Mouse (Mus musculus) G1E (cell line): ENCODE data around the gene Tgfb1i1. TPM values are rescaled to one million over a fixed set of nuclear protein-coding genes. Genes with fewer than 3 reads are reported as not detected.

Experiments used
- ATAC-seq: 2 replicates; pipeline ENCODE4 v1.8.0; 2016; ENCODE audit warnings: mild to moderate bottlenecking; ENCODE audit not compliant: insufficient number of reproducible peaks, poor library complexity, low FRiP score, severe bottlenecking; ENCODE audit errors: extremely low read depth
- DNase-seq: peaks from one replicate; pipeline ENCODE4 v3.0.0; 2012; ENCODE audit warnings: low spot score
- H3K27me3 ChIP-seq: 2 replicates; pipeline ENCODE4 v1.6.1; 2012; ENCODE audit warnings: mild to moderate bottlenecking, low read length, inconsistent platforms; ENCODE audit not compliant: insufficient read depth
- H3K36me3 ChIP-seq: replicated peaks from 2 replicates; pipeline ENCODE3; 2012; ENCODE audit warnings: mild to moderate bottlenecking, inconsistent platforms
- H3K4me1 ChIP-seq: 2 replicates; pipeline ENCODE4 v1.6.1; 2012; ENCODE audit warnings: low read depth, low read length, inconsistent platforms, mixed read lengths; ENCODE audit not compliant: insufficient read depth
- H3K4me3 ChIP-seq: 2 replicates; pipeline ENCODE4 v1.5.1; 2012; ENCODE audit warnings: low read depth, mild to moderate bottlenecking, inconsistent platforms, low read length, moderate library complexity, mixed read lengths
- H3K9me3 ChIP-seq: replicated peaks from 2 replicates; pipeline ENCODE4 v1.6.1; 2012; ENCODE audit warnings: inconsistent platforms
- CTCF ChIP-seq: IDR thresholded peaks from 2 replicates; pipeline ENCODE4 v1.5.1; 2012; ENCODE audit warnings: low read depth, low read length, inconsistent platforms, mixed read lengths
- GATA1 ChIP-seq: IDR thresholded peaks from 2 replicates; pipeline ENCODE4 v1.6.1; 2012; ENCODE audit warnings: borderline replicate concordance, low read length, inconsistent platforms, mixed read lengths
- GATA2 ChIP-seq: IDR thresholded peaks from 2 replicates; pipeline ENCODE4 v1.6.1; 2012; ENCODE audit warnings: low read depth, low read length, inconsistent platforms, borderline replicate concordance
- POLR2AphosphoS5 ChIP-seq: IDR thresholded peaks from 2 replicates; pipeline ENCODE4 v1.6.1; 2012; ENCODE audit warnings: low read depth, low read length, inconsistent platforms; ENCODE audit not compliant: insufficient replicate concordance
- TAL1 ChIP-seq: conservative IDR thresholded peaks from 2 replicates; pipeline ENCODE4 v1.6.1; 2012; ENCODE audit warnings: low read depth, low read length, inconsistent platforms, mixed read lengths
- polyA plus RNA-seq: library from polyadenylated mRNA; stranded (reverse); fragments of >175 nt; gene quantifications from 2 replicates; pipeline ENCODE4 v1.2.3, GENCODE M21; 2012
- total RNA-seq, 2 experiments: library from RNA; stranded (forward) in 1 of 2; stranded (reverse) in 1 of 2; fragments of 200-1000 nt in 1 of 2; fragments of >200 nt in 1 of 2; fragmentation: Nextera tagmentation in 1 of 2; gene quantifications; 2 replicates each; pipeline ENCODE4 v1.2.3; 2014 to 2017

Tgfb1i1 gene
- total and polyA plus RNA-seq, 3 experiments: 0.05 to 0.11 TPM; not detected in 1

DNA sequence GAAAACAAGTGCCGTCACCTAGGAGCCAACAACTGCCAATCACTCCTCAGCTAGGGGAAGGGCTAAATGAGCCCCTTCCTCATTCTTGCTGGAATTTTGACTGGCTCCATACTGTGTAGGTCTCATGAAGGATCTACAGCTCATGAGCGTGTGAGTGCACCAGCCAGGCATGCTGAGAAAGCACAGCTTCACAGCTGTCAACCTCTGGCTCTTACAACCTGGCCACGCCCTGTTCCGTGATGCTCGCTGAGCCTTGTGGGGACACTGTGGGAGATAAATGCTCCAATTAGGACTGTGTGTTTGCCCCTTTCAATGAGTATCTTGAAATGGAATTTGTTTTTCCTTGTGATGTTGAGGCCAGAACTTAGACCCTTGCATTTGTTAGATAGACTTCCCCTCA, 3.4 kb downstream of the Tgfb1i1 start:
- Histone ChIP-seq H3K27me3 (peaks cover 27% of the 10 kb centered on the region), H3K36me3 (peaks cover 8% of the 10 kb centered on the region), H3K4me3 (no peak overlapping the region), H3K9me3 (no peaks in the 10 kb centered on the region), H3K4me1 (peaks cover 37% of the 10 kb centered on the region)
- TF ChIP-seq CTCF: no peak
- no peak for TF ChIP-seq TAL1
- TF ChIP-seq POLR2AphosphoS5: no peak
- TF ChIP-seq GATA1: no peak
- TF ChIP-seq GATA2: no peak
- ATAC-seq: no peak
- no peak for DNase-seq

DNA sequence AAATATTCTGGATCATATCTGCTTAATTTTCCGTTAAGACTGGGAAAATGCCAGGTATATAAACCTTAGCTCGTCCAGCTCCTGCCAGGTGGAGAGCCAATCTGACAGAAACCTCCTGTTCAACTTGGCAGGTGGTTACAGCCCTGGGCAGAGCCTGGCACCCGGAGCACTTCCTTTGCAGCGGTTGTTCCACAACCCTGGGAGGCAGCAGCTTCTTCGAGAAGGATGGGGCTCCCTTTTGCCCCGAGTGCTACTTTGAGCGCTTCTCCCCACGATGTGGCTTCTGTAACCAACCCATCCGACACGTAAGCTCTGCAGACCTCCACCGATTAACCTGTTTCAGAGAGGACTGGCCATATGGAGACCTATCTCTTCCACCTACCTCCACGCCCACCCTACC, 5.3 kb downstream of the Tgfb1i1 start:
- DNase-seq: no peak
- ATAC-seq: no peak
- peaks cover 27% of the 10 kb centered on the region for H3K27me3 ChIP-seq

DNA sequence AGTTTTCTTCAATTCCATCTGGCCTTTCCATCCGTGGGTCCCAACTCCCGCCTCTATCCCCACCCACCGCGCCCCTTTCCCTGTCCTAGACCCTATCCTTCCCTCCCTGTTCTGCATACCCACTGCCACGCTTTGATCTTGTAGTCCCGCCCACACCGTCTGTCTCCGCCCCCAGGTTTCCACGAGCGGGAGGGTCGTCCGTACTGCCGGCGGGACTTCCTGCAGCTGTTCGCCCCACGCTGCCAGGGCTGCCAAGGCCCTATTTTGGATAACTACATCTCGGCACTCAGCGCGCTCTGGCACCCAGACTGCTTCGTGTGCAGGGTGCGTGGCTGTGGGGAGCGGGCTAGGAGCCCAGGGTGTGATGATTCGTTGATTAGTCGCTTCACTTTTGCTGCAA, 6.0 kb downstream of the Tgfb1i1 start:
- no peaks in the 10 kb centered on the region for H3K9me3 ChIP-seq
- H3K4me3 ChIP-seq: no peak overlapping the region
- DNase-seq (no peak), ATAC-seq (no peak)
- no peaks in the 10 kb centered on the region for H3K36me3 ChIP-seq
- peaks cover 27% of the 10 kb centered on the region for H3K27me3 ChIP-seq
- peaks cover 32% of the 10 kb centered on the region for H3K4me1 ChIP-seq
- no peak for TF ChIP-seq CTCF
- TF ChIP-seq GATA1: no peak
- TF ChIP-seq POLR2AphosphoS5: no peak
- TF ChIP-seq TAL1: no peak
- TF ChIP-seq GATA2: no peak

More for the DNA sequence above, 5.3 kb downstream of the Tgfb1i1 start:
- Histone ChIP-seq H3K9me3 (no peaks in the 10 kb centered on the region), H3K4me3 (no peak overlapping the region), H3K4me1 (peaks cover 36% of the 10 kb centered on the region), H3K36me3 (no peaks in the 10 kb centered on the region)
- no peak for TF ChIP-seq POLR2AphosphoS5
- TF ChIP-seq CTCF: no peak
- no peak for TF ChIP-seq GATA2
- TF ChIP-seq TAL1: no peak
- no peak for TF ChIP-seq GATA1

DNA sequence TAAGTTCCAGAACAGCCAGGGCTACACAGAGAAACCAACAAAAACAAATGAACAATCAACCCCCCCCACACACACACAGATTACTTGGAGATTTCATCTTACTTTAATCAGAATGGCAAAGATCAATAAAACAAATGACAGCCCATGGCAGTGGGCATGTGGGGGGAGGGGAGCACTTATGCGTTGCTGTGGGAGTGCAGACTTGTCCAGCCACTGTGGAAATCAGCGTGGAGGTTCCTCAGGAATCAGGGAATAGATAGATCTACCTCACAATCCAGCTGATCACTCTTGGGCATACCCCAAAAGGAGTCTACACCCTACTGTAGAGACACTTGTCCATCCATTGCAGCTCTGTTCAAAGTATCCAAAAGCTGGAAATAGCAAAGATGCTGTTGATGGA, 8.4 kb downstream of the Tgfb1i1 start:
- Histone ChIP-seq H3K4me1 (peaks cover 31% of the 10 kb centered on the region), H3K27me3 (peaks cover 27% of the 10 kb centered on the region), H3K9me3 (no peaks in the 10 kb centered on the region), H3K36me3 (no peaks in the 10 kb centered on the region), H3K4me3 (no peak overlapping the region)
- no peak for ATAC-seq
- TF ChIP-seq POLR2AphosphoS5 (no peak), GATA1 (no peak), CTCF (no peak), TAL1 (no peak), GATA2 (no peak)
- no peak for DNase-seq

DNA sequence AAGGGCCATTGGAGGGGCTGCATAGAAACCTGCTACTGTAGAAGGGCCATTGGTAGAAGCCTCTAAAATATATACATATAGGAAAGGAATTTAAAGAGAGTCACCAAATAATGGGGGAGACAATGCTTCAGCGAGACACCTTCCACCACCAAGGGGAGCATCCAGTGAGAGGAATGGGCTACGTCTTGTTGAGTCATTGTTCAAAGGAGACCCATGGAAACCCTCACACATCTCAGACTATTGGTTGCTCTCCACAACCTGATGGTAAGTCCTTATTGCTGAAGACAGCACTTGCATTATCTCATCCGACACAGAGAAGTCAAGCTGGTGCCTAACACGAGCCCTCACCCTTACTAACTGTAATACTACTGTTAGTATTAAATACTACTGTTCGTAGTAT, 9.1 kb downstream of the Tgfb1i1 start:
- Histone ChIP-seq H3K27me3 (peaks cover 27% of the 10 kb centered on the region), H3K36me3 (no peaks in the 10 kb centered on the region), H3K9me3 (no peaks in the 10 kb centered on the region), H3K4me1 (peaks cover 29% of the 10 kb centered on the region), H3K4me3 (no peak overlapping the region)
- DNase-seq: no peak
- TF ChIP-seq TAL1 (no peak), GATA1 (no peak), CTCF (no peak), POLR2AphosphoS5 (no peak), GATA2 (no peak)
- no peak for ATAC-seq

DNA sequence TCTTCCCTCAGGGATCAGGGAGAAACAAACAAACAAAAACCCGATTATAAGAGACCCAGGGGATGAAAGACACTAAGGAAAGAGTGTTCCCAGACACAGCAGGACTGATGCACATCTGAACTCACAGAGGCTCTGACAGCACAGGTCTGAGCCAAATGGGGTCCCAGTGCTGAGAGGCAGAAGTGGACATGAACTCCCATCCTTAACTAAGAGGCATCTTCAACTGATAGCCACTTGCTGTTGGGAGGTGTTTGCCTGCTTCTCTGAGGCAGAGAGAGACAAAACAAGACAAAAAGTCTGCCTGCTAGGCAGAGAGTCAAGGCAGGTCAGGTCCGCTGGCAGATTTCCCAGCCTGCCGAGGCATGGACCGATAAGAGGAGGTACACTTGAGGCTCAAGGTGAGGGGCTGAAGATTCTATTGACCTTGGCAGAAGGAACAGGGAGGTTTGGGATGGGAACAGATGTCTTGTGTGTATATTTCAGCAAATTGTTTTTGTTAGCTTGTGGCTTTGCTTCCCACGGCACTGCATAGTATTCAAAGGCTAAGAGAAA, 10.2 kb downstream of the Tgfb1i1 start:
- H3K36me3 ChIP-seq: no peaks in the 10 kb centered on the region
- TF ChIP-seq TAL1 (no peak), CTCF (no peak), POLR2AphosphoS5 (no peak), GATA2 (no peak), GATA1 (no peak)
- no peak for ATAC-seq
- no peaks in the 10 kb centered on the region for H3K9me3 ChIP-seq
- H3K4me3 ChIP-seq: no peak overlapping the region
- DNase-seq: no peak
- peaks cover 26% of the 10 kb centered on the region for H3K27me3 ChIP-seq
- peaks cover 31% of the 10 kb centered on the region for H3K4me1 ChIP-seq

DNA sequence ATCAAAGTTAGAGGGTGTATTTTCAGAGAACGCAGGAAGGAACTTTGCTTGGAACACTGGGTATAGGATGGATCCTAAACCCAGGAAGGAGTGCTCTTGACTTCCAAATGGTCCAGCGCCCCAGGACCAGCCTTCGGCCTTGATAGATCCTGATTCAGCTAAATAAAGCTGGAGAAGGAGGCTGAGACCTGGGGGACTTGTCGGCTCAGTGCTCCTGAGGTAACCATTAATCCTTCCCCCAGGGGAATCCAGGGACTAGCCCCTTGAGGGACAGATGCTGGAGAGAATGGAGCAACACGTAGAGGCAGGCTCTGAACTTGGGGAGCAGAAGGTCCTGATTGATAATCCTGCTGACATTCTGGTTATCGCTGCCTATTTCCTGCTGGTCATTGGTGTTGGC, 18.8 kb downstream of the Tgfb1i1 start, which contains the start of gene Slc5a2:
Slc5a2 (plus strand) TSS at position 247 of the 400 bp plus-strand sequence.
- Histone ChIP-seq H3K4me3 (no peak within 1 kb of the TSS), H3K27me3 (peaks cover 23% of the 10 kb centered on the region), H3K9me3 (no peaks in the 10 kb centered on the region), H3K36me3 (peaks cover 4% of the 10 kb centered on the region), H3K4me1 (peaks cover 6% of the 10 kb centered on the region)
- TF ChIP-seq CTCF (no peak), TAL1 (no peak), GATA2 (no peak), GATA1 (no peak), POLR2AphosphoS5 (no peak)
- ATAC-seq: no peak
- DNase-seq: no peak
